Mouse (Mus musculus) myocyte (in vitro differentiated cells): Measurements from ENCODE around the gene Kcna3.

ENCODE experiments used
- CEBPB ChIP-seq: IDR thresholded peaks from 2 replicates; pipeline ENCODE4 v1.6.1; 2011; ENCODE audit warnings: mild to moderate bottlenecking, moderate library complexity; ENCODE audit not compliant: poor library complexity, insufficient read depth, severe bottlenecking
- E2F4 ChIP-seq: IDR thresholded peaks from one replicate; pipeline ENCODE4 v1.6.1; 2011; ENCODE audit warnings: mild to moderate bottlenecking, control low read depth, moderate library complexity; ENCODE audit not compliant: insufficient read depth
- MAX ChIP-seq: IDR thresholded peaks from one replicate; pipeline ENCODE4 v1.6.1; 2011; ENCODE audit warnings: low read depth, mild to moderate bottlenecking, control low read depth
- POLR2A ChIP-seq: IDR thresholded peaks from one replicate; pipeline ENCODE4 v1.6.1; 2011; ENCODE audit warnings: low read depth, mild to moderate bottlenecking, control low read depth, moderate library complexity; ENCODE audit not compliant: insufficient read length
- SRF ChIP-seq: IDR thresholded peaks from one replicate; pipeline ENCODE4 v1.6.1; 2011; ENCODE audit warnings: low read depth; ENCODE audit not compliant: control insufficient read depth, insufficient read length
- TCF12 ChIP-seq: IDR thresholded peaks from one replicate; pipeline ENCODE4 v1.6.1; 2011; ENCODE audit warnings: mild to moderate bottlenecking, control low read depth; ENCODE audit not compliant: poor library complexity, insufficient read depth, severe bottlenecking
- TCF3 ChIP-seq: IDR thresholded peaks from one replicate; pipeline ENCODE4 v1.6.1; 2011; ENCODE audit warnings: low read depth, control low read depth; ENCODE audit not compliant: insufficient read length
- USF1 ChIP-seq: IDR thresholded peaks from one replicate; pipeline ENCODE4 v1.6.1; 2011; ENCODE audit warnings: low read depth, mild to moderate bottlenecking, control low read depth, moderate library complexity

DNA sequence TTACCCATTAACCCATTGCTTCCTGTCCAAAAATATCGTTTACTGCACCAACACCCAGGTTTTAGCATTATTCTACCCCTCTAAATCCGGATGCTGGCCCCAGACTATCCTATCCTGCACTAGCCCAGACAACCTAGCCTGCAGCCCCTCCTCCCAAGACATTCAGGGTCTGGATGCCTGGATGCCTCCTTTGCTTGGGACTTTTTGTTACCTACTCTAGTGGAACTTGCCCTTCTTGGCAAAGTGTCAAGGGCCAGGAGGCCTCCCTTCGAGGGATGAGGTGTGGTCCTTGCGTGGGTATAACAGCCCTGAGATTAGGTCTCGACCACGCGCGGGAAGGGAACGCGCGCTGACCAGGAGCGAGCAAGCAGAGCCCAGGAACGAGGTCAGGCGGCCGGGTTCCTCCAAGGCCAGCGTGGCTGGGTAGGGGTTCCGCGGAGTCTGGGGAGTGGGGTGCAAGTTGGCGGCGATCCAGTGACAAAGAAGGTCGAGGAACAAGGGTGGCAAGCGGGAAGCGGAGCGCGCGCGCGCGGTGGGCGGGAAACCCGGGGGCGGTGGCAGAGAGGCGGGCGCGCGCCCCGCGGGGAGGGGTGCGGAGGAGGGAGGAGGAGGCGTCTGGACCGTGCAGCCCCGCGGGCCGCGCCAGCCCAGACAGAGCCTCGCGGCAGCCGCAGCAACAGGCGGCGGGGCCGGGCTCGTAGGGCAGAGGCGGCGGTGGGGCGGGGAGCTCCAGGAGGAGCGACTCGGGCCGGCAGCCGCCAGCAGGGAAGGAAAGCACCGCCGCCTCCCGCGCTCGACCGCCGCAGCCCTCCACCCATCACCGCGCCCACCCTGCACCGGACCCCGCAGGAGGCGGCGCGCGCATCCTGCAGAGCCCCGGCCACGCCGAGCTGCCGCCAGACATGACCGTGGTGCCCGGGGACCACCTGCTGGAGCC is at the start of gene Kcna3:
- TF ChIP-seq TCF12, result no peak
- TF ChIP-seq POLR2A, result no peak
- no peak for TF ChIP-seq USF1
- TF ChIP-seq TCF3, result no peak
- TF ChIP-seq SRF, result no peak
- TF ChIP-seq CEBPB, result no peak
- no peak for TF ChIP-seq E2F4
- no peak for TF ChIP-seq MAX
